Mouse (Mus musculus): ENCODE results near the gene Col6a6. TPM values are rescaled to one million over a fixed set of nuclear protein-coding genes. Genes with fewer than 3 reads are reported as not detected.

Gene Col6a6
- total and polyA plus RNA-seq, 3 experiments = not detected

- H3K4me3 ChIP-seq (ENCODE audit: control insufficient read depth in 1 of 2, insufficient read depth in 1 of 2, low read depth in 2 of 2, low read length in 2 of 2) = no peak overlapping the region
- H3K9ac ChIP-seq (ENCODE audit: control insufficient read depth, low read depth, low read length, poor library complexity, severe bottlenecking) = no peak overlapping the region
- TF ChIP-seq UBTF (IDR thresholded peaks at IDR 0.05; ENCODE audit: borderline replicate concordance, insufficient read depth, low read depth, low read length) = no peak
- TF ChIP-seq POLR2A (IDR thresholded peaks at IDR 0.05; ENCODE audit: control insufficient read depth in 1 of 2, insufficient read depth in 1 of 2, low read depth in 1 of 2, low read length in 2 of 2, poor library complexity in 1 of 2) = no peak
- TF ChIP-seq MAX (IDR thresholded peaks at IDR 0.05; ENCODE audit: low read length) = no peak
- no peak for TF ChIP-seq ETS1 (IDR thresholded peaks at IDR 0.05; ENCODE audit: low read depth, low read length)
- no peak for TF ChIP-seq ZNF384 (IDR thresholded peaks at IDR 0.05; ENCODE audit: low read depth, low read length)
- no peak for TF ChIP-seq MYB (IDR thresholded peaks at IDR 0.05; ENCODE audit: low read depth, low read length)
- TF ChIP-seq USF2 (IDR thresholded peaks at IDR 0.05; ENCODE audit: borderline replicate concordance in 1 of 2, insufficient read depth in 1 of 2, low read depth in 1 of 2, low read length in 2 of 2) = no peak
- TF ChIP-seq JUND (IDR thresholded peaks at IDR 0.05; ENCODE audit: low read depth, low read length) = no peak
- no peak for TF ChIP-seq ZMIZ1 (IDR thresholded peaks at IDR 0.05; ENCODE audit: low read depth, low read length)
- no peak for TF ChIP-seq BHLHE40 (IDR thresholded peaks at IDR 0.05; ENCODE audit: borderline replicate concordance, low read depth, low read length)
- TF ChIP-seq HCFC1 (IDR thresholded peaks at IDR 0.05; ENCODE audit: low read depth, low read length) = no peak
- no peak for TF ChIP-seq TAL1 (IDR thresholded peaks at IDR 0.05; ENCODE audit: low read length)
- TF ChIP-seq KAT2A (conservative IDR thresholded peaks at IDR 0.05; ENCODE audit: low read depth, low read length) = no peak
- TF ChIP-seq TBP (IDR thresholded peaks at IDR 0.05; ENCODE audit: low read depth, low read length) = no peak
- no peaks in the 10 kb centered on the region for H3K9me3 ChIP-seq (replicated peaks; ENCODE audit: insufficient read depth, low read length)
- H3K27ac ChIP-seq (ENCODE audit: control insufficient read depth, low read depth, low read length) = no peak overlapping the region
- no peaks in the 10 kb centered on the region for H3K79me2 ChIP-seq (ENCODE audit: control insufficient read depth, insufficient read depth, low read length, poor library complexity)
- no peak for DNase-seq (ENCODE audit: low read depth, low spot score)
- no peaks in the 10 kb centered on the region for H3K4me1 ChIP-seq (ENCODE audit: control insufficient read depth in 1 of 2, insufficient read depth in 2 of 2, low read length in 2 of 2)
- H3K36me3 ChIP-seq (ENCODE audit: control insufficient read depth in 1 of 2, insufficient read depth in 2 of 2, low read length in 2 of 2) = no peaks in the 10 kb centered on the region
- no peaks in the 10 kb centered on the region for H3K27me3 ChIP-seq (ENCODE audit: control insufficient read depth in 1 of 2, insufficient read depth in 2 of 2, low read length in 2 of 2)
Measured at GRCm38 (mm10) chr9:105771380-105771779, 56.6 kb downstream of the Col6a6 start.

GRCm38 (mm10) chr9:105770690-105771089 is 57.3 kb downstream of the Col6a6 start:
- Histone ChIP-seq H3K4me3 (ENCODE audit: control insufficient read depth in 1 of 2, insufficient read depth in 1 of 2, low read depth in 2 of 2, low read length in 2 of 2) (no peak overlapping the region), H3K36me3 (ENCODE audit: control insufficient read depth in 1 of 2, insufficient read depth in 2 of 2, low read length in 2 of 2) (no peaks in the 10 kb centered on the region), H3K79me2 (ENCODE audit: control insufficient read depth, insufficient read depth, low read length, poor library complexity) (no peaks in the 10 kb centered on the region), H3K27ac (ENCODE audit: control insufficient read depth, low read depth, low read length) (no peak overlapping the region), H3K9ac (ENCODE audit: control insufficient read depth, low read depth, low read length, poor library complexity, severe bottlenecking) (no peak overlapping the region), H3K27me3 (ENCODE audit: control insufficient read depth in 1 of 2, insufficient read depth in 2 of 2, low read length in 2 of 2) (no peaks in the 10 kb centered on the region), H3K9me3 (replicated peaks; ENCODE audit: insufficient read depth, low read length) (no peaks in the 10 kb centered on the region), H3K4me1 (ENCODE audit: control insufficient read depth in 1 of 2, insufficient read depth in 2 of 2, low read length in 2 of 2) (no peaks in the 10 kb centered on the region)
- TF ChIP-seq TCF12 (IDR thresholded peaks at IDR 0.05; ENCODE audit: low read depth, low read length) = no peak
- TF ChIP-seq MAZ (IDR thresholded peaks at IDR 0.05; ENCODE audit: low read depth, low read length) = no peak
- no peak for TF ChIP-seq MAFK (IDR thresholded peaks at IDR 0.05; ENCODE audit: borderline replicate concordance, low read depth, low read length)
- no peak for TF ChIP-seq HCFC1 (IDR thresholded peaks at IDR 0.05; ENCODE audit: low read depth, low read length)
- TF ChIP-seq RAD21 (IDR thresholded peaks at IDR 0.05; ENCODE audit: low read depth, low read length) = no peak
- TF ChIP-seq E2F4 (IDR thresholded peaks at IDR 0.05; ENCODE audit: borderline replicate concordance, low read depth, low read length) = no peak
- TF ChIP-seq TAL1 (IDR thresholded peaks at IDR 0.05; ENCODE audit: low read length) = no peak
- TF ChIP-seq GABPA (IDR thresholded peaks at IDR 0.05; ENCODE audit: low read depth, low read length) = no peak
- TF ChIP-seq KAT2A (conservative IDR thresholded peaks at IDR 0.05; ENCODE audit: low read depth, low read length) = no peak
- TF ChIP-seq NELFE (IDR thresholded peaks at IDR 0.05; ENCODE audit: low read depth, low read length) = no peak
- no peak for TF ChIP-seq ZC3H11A (IDR thresholded peaks at IDR 0.05; ENCODE audit: low read depth, low read length)
- TF ChIP-seq BHLHE40 (IDR thresholded peaks at IDR 0.05; ENCODE audit: borderline replicate concordance, low read depth, low read length) = no peak
- no peak for TF ChIP-seq MEF2A (IDR thresholded peaks at IDR 0.05; ENCODE audit: extremely low read depth, insufficient replicate concordance, low read depth, low read length, poor library complexity, severe bottlenecking)
- TF ChIP-seq ELF1 (IDR thresholded peaks at IDR 0.05; ENCODE audit: low read depth, low read length) = no peak
- DNase-seq (ENCODE audit: low read depth, low spot score) = no peak
